Mouse (Mus musculus) hindbrain, embryonic 15.5 days (tissue): Measurements from ENCODE around the gene Frmd6. TPM values are rescaled to one million over a fixed set of nuclear protein-coding genes. Genes with fewer than 3 reads are reported as not detected.

Experiments
- ATAC-seq: fragments of 200-750 bp; cut with Nextera tagmentation; 2 replicates; pipeline ENCODE4 v1.8.0; 2017; ENCODE audit warnings: low read depth, moderate number of reproducible peaks, moderate TSS enrichment; ENCODE audit not compliant: low FRiP score
- H3K27ac ChIP-seq: fragments of 300-500 bp; sonication (generic); replicated peaks from 2 replicates; pipeline ENCODE4 v1.5.1; 2015; ENCODE audit warnings: mild to moderate bottlenecking, inconsistent platforms
- H3K27me3 ChIP-seq: fragments of 300-500 bp; sonication (generic); 2 replicates; pipeline ENCODE4 v1.6.1; 2015; ENCODE audit warnings: control low read depth, inconsistent platforms
- H3K36me3 ChIP-seq: fragments of 300-500 bp; sonication (generic); 2 replicates; pipeline ENCODE4 v1.6.1; 2015; ENCODE audit warnings: control low read depth, inconsistent platforms
- H3K4me1 ChIP-seq: fragments of 300-500 bp; sonication (generic); replicated peaks from 2 replicates; pipeline ENCODE4 v1.6.1; 2015; ENCODE audit warnings: control low read depth, inconsistent platforms
- H3K4me2 ChIP-seq: fragments of 300-500 bp; sonication (generic); 2 replicates; pipeline ENCODE4 v1.6.1; 2015; ENCODE audit warnings: moderate library complexity, mild to moderate bottlenecking, inconsistent platforms
- H3K4me3 ChIP-seq: fragments of 300-500 bp; sonication (generic); 2 replicates; pipeline ENCODE4 v1.5.1; 2015; ENCODE audit warnings: mild to moderate bottlenecking, inconsistent platforms
- H3K9ac ChIP-seq: fragments of 300-500 bp; sonication (generic); 2 replicates; pipeline ENCODE4 v1.6.1; 2015; ENCODE audit warnings: inconsistent platforms
- H3K9me3 ChIP-seq: fragments of 300-500 bp; sonication (generic); 2 replicates; pipeline ENCODE4 v1.6.1; 2016; ENCODE audit warnings: control low read depth, inconsistent platforms
- WGBS: fragments of 180-500 bp; shearing (Covaris S2); methylation state at CpG from one replicate; pipeline ENCODE4 v1.1.7; 2015; 5-methylcytosine and 5-hydroxymethylcytosine counted together
- polyA plus RNA-seq: library from polyadenylated mRNA; unstranded; fragments of >200 nt; fragmentation: Nextera tagmentation; extraction: Ambion mirVana; gene quantifications from 2 replicates; pipeline ENCODE4 v1.2.1, GENCODE M21; 2015

Frmd6 gene
- polyA plus RNA-seq, 1 experiment from 2014 or later = 8.9 TPM

DNA sequence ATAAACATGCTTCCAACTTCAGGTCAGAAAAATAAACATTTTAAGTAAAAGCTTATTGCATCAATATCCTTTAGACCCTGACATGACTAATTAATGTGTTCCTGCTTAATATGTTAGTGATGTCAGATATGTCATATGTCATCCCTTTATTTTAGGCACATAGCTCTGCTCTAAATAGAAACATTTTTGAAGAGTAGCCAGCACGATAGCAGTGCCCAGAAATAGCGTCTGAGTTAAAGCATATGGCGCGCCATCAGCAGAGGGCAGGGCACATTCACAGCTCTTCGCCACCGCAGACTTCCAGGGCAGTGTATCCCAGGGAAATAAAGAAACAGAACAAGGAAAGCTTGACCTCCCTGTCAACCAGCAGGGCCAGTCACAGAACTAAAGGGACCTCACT lies 13.1 kb upstream of the Frmd6 start:
- no peak overlapping the region for H3K27ac ChIP-seq

DNA sequence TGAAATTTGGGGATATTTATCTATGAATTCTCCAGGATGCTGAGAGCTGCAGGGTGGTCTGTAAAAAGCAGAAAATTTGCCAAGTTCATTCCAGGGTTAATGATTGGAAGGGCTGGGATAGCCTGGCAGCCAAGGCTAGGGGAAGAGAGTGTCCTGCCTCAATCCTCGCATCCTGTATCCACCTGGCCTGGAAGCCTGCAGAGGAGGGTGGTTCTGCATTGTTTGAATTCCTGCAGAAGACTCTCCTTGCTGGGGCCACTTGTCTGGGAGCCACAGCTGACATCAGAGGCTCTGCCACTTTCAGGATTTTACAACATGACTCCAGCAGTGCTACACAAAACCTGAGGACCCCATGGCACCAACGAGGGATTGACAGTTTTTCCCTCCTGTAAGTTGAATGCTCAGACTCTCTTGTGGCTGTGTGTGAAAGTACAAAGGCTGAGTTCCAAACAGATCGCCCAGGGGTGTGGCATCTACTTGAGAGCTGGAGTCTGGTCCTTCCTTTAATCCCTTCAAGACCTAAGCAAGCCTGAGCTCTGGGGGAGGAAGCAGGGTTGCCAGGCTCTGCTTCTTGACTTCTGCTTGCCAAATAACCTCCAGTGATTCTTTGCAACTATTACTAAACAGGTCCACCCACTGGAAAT lies 12.4 kb upstream of the Frmd6 start:
- Histone ChIP-seq H3K4me2 (no peak overlapping the region), H3K27me3 (no peaks in the 10 kb centered on the region), H3K36me3 (no peaks in the 10 kb centered on the region), H3K9me3 (no peaks in the 10 kb centered on the region), H3K9ac (no peak overlapping the region), H3K27ac (no peak overlapping the region), H3K4me1 (no peaks in the 10 kb centered on the region), H3K4me3 (no peak overlapping the region)
- no peak for ATAC-seq
- 22% methylated on average over 3 of the region's 3 CpGs for WGBS

More for the DNA sequence above, 13.1 kb upstream of the Frmd6 start:
- no peaks in the 10 kb centered on the region for H3K9me3 ChIP-seq
- WGBS = 70% methylated on average over 6 of the region's 6 CpGs
- H3K4me2 ChIP-seq = no peak overlapping the region
- H3K4me3 ChIP-seq = no peak overlapping the region
- H3K9ac ChIP-seq = no peak overlapping the region
- H3K27me3 ChIP-seq = no peaks in the 10 kb centered on the region
- H3K4me1 ChIP-seq = no peaks in the 10 kb centered on the region
- no peaks in the 10 kb centered on the region for H3K36me3 ChIP-seq
- no peak for ATAC-seq

DNA sequence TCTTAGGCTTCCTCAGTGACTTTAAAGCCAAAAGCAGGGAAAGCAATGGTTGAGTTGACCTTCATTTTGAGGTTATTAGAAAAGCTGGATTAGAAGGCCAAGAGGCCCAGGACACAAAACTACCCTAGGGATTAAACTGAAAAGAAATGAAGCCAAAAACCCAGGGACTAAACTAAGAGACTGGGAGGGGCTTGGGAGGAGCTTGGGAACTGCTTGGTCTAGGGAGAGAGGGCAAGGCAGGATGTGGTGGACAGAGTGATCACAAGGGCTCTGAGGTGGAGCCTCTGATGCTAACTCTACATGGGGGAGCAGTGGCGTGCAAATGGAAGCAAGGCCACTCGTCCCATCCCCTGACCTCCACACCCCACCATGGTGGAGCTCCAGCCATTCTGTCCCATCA lies 8.6 kb upstream of the Frmd6 start:
- Histone ChIP-seq H3K9ac (no peak overlapping the region), H3K4me2 (no peak overlapping the region), H3K4me1 (no peaks in the 10 kb centered on the region), H3K4me3 (no peak overlapping the region), H3K27me3 (no peaks in the 10 kb centered on the region), H3K9me3 (no peaks in the 10 kb centered on the region), H3K36me3 (no peaks in the 10 kb centered on the region), H3K27ac (no peak overlapping the region)
- WGBS = 93% methylated on average over 2 of the region's 2 CpGs
- ATAC-seq = no peak

DNA sequence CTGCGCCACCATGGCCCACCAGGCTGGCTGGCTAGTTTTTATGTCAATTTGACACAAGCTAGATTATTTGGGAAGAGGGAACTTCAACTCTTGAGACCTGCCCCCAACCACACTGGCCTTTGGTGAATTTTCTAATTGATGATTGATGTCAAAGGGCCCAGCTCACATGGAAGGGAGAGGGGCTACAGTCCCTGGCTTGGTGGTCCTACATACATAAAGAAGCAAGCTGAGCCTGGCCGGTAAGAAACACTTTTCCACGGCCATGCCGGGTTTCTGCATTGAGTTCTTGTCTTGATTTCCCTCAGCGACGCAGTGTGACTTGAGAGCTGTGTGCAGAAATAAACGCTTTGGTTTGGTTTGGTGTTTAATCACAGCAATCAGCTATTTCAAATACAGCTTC lies 1.3 kb upstream of the Frmd6 start:
- no peaks in the 10 kb centered on the region for H3K36me3 ChIP-seq
- H3K4me1 ChIP-seq = peaks cover 27% of the 10 kb centered on the region
- no peaks in the 10 kb centered on the region for H3K27me3 ChIP-seq
- no peaks in the 10 kb centered on the region for H3K9me3 ChIP-seq
- ATAC-seq = no peak
- H3K4me3 ChIP-seq = peak overlapping the region; percentile 64
- no peak overlapping the region; the same call in 1 of the 2 replicates for H3K27ac ChIP-seq
- H3K9ac ChIP-seq = no peak overlapping the region
- peak overlapping the region; percentile 84 for H3K4me2 ChIP-seq
- 49% methylated on average over 7 of the region's 7 CpGs for WGBS

DNA sequence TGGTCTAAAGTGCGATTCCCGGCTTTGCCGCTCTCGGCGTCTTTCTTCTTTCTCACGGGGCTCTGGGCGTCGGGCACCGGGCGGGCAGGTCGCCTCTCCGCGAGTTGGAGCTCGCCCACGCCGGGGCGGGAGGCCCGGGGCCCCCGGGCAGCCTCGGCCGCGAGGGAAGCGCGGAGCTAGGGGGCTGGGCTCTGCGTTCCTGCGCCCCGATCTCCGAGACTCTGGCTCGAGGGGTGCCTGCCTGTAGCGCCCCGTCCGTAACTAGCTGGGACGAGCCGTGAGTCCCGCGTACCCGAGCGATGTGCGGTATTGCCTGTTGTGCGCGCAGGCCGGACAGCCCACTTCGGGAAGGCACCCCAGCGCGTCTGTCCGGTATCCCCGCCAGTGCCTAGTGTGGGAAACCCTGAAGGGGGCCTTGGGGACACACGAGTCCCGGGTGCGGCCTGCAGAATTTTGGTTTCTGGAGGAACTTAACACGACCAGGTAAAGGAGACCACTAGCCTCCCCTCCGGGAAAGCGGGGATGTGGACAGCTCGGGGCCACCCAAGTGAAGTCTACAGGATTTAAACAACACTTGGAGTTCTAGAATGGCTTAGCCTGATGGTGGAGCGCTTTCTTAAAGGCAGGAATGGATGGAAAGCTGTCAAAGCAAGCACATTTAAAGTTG lies 470 bp downstream of the Frmd6 start:
- H3K9ac ChIP-seq = peak overlapping the region; percentile 59
- under 1% methylated on average over 48 of the region's 55 CpGs for WGBS
- no peaks in the 10 kb centered on the region for H3K36me3 ChIP-seq
- H3K4me3 ChIP-seq = peak overlapping the region; percentile 64
- peak overlapping the region; percentile 94 for H3K27ac ChIP-seq
- ATAC-seq = peak; percentile 51; the same call in 1 of the 2 replicates
- peaks cover 37% of the 10 kb centered on the region for H3K4me1 ChIP-seq
- H3K9me3 ChIP-seq = no peaks in the 10 kb centered on the region
- peak overlapping the region; percentile 84 for H3K4me2 ChIP-seq
- H3K27me3 ChIP-seq = no peaks in the 10 kb centered on the region

DNA sequence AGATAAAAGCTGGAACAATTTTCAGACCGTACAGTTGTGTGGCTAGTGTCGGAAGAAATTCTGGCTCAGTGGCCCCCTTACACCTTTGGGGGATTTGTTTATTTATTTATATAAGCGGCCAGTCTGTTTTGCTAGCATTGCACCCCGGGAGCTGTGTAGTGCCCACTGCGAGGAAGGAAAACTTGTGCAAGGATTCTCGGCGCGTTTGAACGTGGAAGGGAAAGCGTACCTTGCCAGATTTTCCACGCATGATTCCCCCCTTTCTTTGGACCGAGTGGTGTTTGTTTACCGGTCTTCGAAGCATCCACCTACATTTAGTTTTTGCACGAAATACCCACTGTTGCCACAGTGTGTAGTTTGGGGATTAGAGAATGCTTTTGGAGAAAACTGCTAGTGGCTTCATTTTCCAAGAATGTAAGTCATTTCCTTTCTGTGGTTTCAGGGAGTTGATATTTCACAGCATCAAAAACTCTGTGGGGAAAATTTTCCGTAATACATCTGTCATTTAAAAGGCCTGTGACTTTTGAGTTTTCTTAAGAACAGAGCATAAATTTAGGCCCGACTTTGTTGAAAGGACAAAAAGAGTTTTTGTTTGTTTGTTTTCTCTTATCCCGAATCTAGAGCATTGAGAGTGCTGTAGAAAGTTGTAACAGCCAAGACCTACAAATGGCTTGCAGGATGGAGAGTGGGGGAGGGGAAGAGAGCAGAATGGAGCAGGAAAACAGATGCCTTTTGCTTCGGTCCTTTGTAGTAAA lies 1.2 kb downstream of the Frmd6 start:
- Histone ChIP-seq H3K27me3 (no peaks in the 10 kb centered on the region), H3K4me2 (peak overlapping the region; percentile 84), H3K9me3 (no peaks in the 10 kb centered on the region), H3K4me1 (peaks cover 37% of the 10 kb centered on the region), H3K4me3 (peak overlapping the region; percentile 64), H3K27ac (peak overlapping the region; percentile 94), H3K36me3 (no peaks in the 10 kb centered on the region), H3K9ac (peak overlapping the region; percentile 59)
- no peak for ATAC-seq
- WGBS = 2% methylated on average over 19 of the region's 19 CpGs

DNA sequence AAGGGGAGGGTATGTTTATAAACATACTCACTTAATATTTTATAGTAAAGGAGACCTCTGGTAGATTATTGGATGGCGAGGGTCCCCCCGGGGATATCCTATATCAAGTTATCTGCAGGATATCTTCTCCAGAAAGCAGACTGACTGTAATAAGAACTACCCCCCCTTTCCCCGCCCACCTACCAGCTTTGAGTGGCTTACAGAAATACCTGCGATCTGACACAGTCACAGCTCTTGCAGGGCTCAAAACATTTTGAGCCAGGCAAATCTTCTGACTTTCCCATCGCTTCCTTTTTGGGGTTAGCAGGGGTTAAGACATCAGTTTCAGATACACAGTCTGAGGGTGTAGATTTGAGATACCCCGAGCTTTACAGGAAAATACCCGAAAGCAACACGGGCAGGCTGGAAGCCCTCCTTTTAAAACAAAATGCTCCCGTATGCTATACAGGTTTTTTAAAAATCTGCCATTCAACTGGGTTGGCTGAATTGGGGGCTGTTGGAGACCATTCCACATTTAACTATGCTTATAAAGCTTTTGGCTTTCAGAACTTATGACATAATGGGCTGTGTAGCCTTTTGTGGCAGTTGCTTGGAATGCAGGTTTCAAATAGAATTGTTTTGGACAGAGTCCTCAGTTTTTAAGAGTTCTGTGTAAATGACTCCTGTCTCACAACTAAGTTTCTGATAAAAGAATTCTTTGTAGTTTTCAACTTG lies 2.0 kb downstream of the Frmd6 start:
- Histone ChIP-seq H3K4me3 (peak overlapping the region; percentile 64), H3K27ac (no peak overlapping the region), H3K4me1 (peaks cover 37% of the 10 kb centered on the region), H3K4me2 (peak overlapping the region; percentile 84), H3K36me3 (no peaks in the 10 kb centered on the region), H3K27me3 (no peaks in the 10 kb centered on the region), H3K9ac (peak overlapping the region; percentile 13; the same call in 1 of the 2 replicates), H3K9me3 (no peaks in the 10 kb centered on the region)
- no peak for ATAC-seq
- WGBS = 40% methylated on average over 9 of the region's 9 CpGs

DNA sequence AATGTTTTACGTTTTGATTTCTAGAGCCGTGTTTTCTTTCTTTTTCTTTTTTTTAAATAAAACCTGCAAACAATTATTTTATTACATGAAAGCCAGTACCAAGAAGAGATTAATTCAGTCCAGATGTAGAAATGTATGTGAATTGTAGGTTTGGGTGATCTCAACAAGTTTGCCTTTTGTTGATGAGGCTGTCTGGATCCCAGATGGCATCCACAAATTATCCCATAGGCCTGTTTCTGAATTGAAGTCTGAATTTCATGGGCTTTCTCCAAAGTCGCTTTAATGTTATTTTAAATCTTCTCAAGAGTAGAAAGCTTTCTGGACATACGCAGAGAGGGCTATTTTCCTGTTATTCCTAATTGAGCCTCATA lies 2.6 kb downstream of the Frmd6 start:
- H3K4me3 ChIP-seq = no peak overlapping the region; the same call in 1 of the 2 replicates
- no peak overlapping the region for H3K27ac ChIP-seq
- H3K4me1 ChIP-seq = peaks cover 37% of the 10 kb centered on the region
- WGBS = 79% methylated on average over 4 of the region's 4 CpGs
- no peaks in the 10 kb centered on the region for H3K27me3 ChIP-seq
- H3K4me2 ChIP-seq = peak overlapping the region; percentile 84
- H3K36me3 ChIP-seq = no peaks in the 10 kb centered on the region
- no peak for ATAC-seq
- no peak overlapping the region for H3K9ac ChIP-seq
- H3K9me3 ChIP-seq = no peaks in the 10 kb centered on the region

DNA sequence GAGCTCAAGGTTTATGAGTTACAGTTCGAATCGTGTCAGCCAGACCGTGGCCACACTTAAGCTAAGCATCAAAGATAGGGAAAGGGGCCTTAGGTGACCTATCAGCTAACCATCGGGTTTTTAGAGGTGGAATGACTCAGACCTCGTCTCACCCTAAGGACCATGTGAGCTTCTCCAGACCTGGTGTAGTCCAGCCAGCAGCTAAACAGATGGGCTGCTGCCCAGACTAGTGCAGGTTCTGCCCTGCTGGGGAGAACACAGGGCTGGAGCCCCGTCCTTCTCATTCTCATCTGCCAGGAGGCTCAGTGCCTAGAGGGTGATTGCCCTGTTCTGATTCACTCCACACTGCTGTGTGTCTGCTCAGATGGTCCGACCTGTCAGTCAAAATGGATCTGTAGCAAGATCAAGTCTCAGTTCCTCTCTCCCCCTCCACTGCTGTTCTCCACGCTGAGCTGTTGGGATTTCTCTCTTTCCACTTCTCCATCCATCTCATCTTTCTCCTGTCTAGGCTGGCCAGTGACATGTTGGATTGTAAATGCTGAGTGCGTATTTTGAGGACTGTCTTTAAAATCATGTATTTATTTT lies 5.8 kb downstream of the Frmd6 start:
- 79% methylated on average over 9 of the region's 9 CpGs for WGBS
- Histone ChIP-seq H3K4me1 (peaks cover 24% of the 10 kb centered on the region), H3K27me3 (no peaks in the 10 kb centered on the region), H3K4me2 (no peak overlapping the region), H3K9ac (no peak overlapping the region), H3K27ac (no peak overlapping the region), H3K4me3 (no peak overlapping the region), H3K9me3 (no peaks in the 10 kb centered on the region), H3K36me3 (no peaks in the 10 kb centered on the region)
- ATAC-seq = no peak

DNA sequence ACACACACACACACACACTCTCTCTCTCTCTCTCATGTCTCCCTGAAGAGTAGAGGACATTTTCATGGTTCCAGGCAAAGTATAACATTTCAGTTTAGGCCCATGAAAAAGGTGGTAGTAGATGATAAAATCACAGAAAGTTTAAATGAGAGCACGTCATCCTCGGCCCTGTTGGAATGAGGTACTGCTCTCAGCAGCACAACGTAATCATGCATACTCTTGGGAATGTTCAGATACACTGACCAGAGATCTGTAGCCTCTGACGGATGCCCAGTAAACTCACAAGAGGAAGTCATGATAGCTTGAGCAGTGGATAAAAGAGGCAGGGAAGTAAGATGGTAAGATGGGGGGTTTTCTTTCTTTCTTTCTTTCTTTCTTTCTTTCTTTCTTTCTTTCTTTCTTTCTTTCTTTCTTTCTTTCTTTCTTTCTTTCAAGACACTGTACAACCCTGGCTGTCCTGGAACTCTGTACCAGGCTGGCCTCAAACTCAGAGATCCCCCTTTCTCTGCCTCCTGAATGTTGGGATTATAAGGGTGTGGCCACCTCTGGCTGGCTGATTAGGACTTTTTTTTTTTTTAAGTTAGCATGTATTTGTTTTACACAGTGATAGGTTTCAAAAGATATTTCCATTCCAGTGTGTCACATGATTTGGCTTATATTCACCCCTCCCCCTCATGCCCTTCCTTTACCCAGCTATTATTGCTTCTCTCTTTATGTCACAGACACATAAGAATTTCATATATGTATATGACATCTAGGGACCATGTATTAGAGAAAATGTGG lies 7.1 kb downstream of the Frmd6 start:
- Histone ChIP-seq H3K27ac (no peak overlapping the region), H3K36me3 (no peaks in the 10 kb centered on the region), H3K4me1 (peaks cover 11% of the 10 kb centered on the region), H3K27me3 (no peaks in the 10 kb centered on the region), H3K4me3 (no peak overlapping the region), H3K9ac (no peak overlapping the region), H3K9me3 (no peaks in the 10 kb centered on the region), H3K4me2 (no peak overlapping the region)
- ATAC-seq = no peak
- 84% methylated on average over 4 of the region's 4 CpGs for WGBS

DNA sequence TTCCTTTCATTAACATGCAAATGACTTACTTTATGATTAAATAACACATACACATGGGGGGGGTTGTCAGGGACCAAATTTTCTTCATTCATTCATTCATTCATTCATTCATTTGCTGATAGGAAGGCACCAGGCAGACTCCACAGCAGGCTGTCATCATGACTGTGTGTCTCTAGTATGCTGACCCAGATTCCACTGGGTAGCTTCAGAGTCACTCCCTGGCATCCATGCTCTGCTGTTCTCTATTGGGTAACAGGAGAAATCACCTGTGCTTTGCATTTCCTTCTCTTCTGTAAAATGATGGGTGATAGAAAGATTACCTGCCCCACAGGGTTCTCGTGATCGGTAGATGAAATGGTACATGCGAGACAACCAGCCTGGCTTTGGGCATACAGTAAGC lies 7.7 kb downstream of the Frmd6 start:
- no peaks in the 10 kb centered on the region for H3K36me3 ChIP-seq
- WGBS = 95% methylated on average over 3 of the region's 3 CpGs
- H3K27me3 ChIP-seq = no peaks in the 10 kb centered on the region
- no peak overlapping the region for H3K9ac ChIP-seq
- H3K4me2 ChIP-seq = no peak overlapping the region
- H3K4me3 ChIP-seq = no peak overlapping the region
- no peaks in the 10 kb centered on the region for H3K9me3 ChIP-seq
- peaks cover 11% of the 10 kb centered on the region for H3K4me1 ChIP-seq
- H3K27ac ChIP-seq = no peak overlapping the region
- no peak for ATAC-seq
